Comparison of ENCODE assay signal across 31 mouse cellular contexts in genomic region chr1:78357415-78357814, GRCm38 (mm10). TPM values are rescaled to one million over a fixed set of nuclear protein-coding genes. Genes with fewer than 3 reads are reported as not detected.
DNase-seq lines count a peak whose midpoint lies in the region; ATAC-seq and TF ChIP-seq lines count a peak whose summit lies in the region.
"Had no signal": no experiment of that assay in that cellular context is flagged by ENCODE, and none has a peak within 500 bp of the region (broad histone marks: within the 10 kb centered on the region; RNA-seq: fewer than 3 reads in every experiment).

No protein-coding gene starts in this region.

- no peak for TF ChIP-seq RAD21 in CH12.LX (IDR thresholded peaks at IDR 0.05; ENCODE audit: low read depth, low read length)

- H3K9me3 ChIP-seq in heart, embryonic 13.5 days = no peaks in the 10 kb centered on the region
- H3K9me3 ChIP-seq in CH12.LX (replicated peaks; ENCODE audit: low read length) = no peaks in the 10 kb centered on the region
- H3K9me3 ChIP-seq: embryonic facial prominence, embryonic 10.5 days; embryonic facial prominence, embryonic 13.5 days; forebrain, embryonic 12.5 days; forebrain, embryonic 15.5 days; heart, embryonic 10.5 days; heart, embryonic 15.5 days; hindbrain, embryonic 10.5 days; hindbrain, embryonic 13.5 days had no signal

- in situ Hi-C loops in CH12.LX (cut with MboI; ENCODE audit: low pct_ligation_motif_present, low pct_unique_long_range_greater_than_20kb, low sequenced_read_pairs) = no loop called here

- peaks cover 21% of the 10 kb centered on the region for H3K4me1 ChIP-seq in heart, embryonic 13.5 days
- peaks cover 6% of the 10 kb centered on the region for H3K4me1 ChIP-seq in kidney, adult 2 months (ENCODE audit: control insufficient read depth, insufficient read depth, low read length)
- peaks cover 30 to 79% of the 10 kb centered on the region in 2 experiments; a peak in 3 of 4 replicates for H3K4me1 ChIP-seq in CH12.LX (ENCODE audit: control insufficient read depth in 1 of 2, insufficient read depth in 2 of 2)
- H3K4me1 ChIP-seq: forebrain, embryonic 12.5 days; forebrain, embryonic 15.5 days; hindbrain, embryonic 10.5 days; hindbrain, embryonic 13.5 days had no signal

- no peak overlapping the region for H3K9ac ChIP-seq in heart, embryonic 13.5 days
- H3K9ac ChIP-seq in CH12.LX (ENCODE audit: insufficient read depth, low read depth) = peak overlapping the region; percentile 41; the same call in 1 of the 2 replicates
- H3K9ac ChIP-seq: embryonic facial prominence, embryonic 13.5 days; forebrain, embryonic 12.5 days; forebrain, embryonic 15.5 days; heart, embryonic 15.5 days; hindbrain, embryonic 13.5 days had no signal

- no peaks in the 10 kb centered on the region for H3K27me3 ChIP-seq in heart, embryonic 13.5 days (replicated peaks)
- no peaks in the 10 kb centered on the region for H3K27me3 ChIP-seq in kidney, adult 2 months (replicated peaks; ENCODE audit: control insufficient read depth, insufficient read depth, low read length)
- no peaks in the 10 kb centered on the region for H3K27me3 ChIP-seq in CH12.LX (replicated peaks)
- H3K27me3 ChIP-seq: embryonic facial prominence, embryonic 13.5 days; forebrain, embryonic 15.5 days; heart, embryonic 15.5 days; hindbrain, embryonic 13.5 days had no signal

- WGBS in heart, embryonic 13.5 days = 68% methylated on average over 4 of the region's 4 CpGs
- 46% methylated on average over 4 of the region's 4 CpGs for WGBS in kidney, adult 2 months

- DNase-seq in heart, adult 9 months (ENCODE audit: low spot score in 2 of 2) = no peak
- no peak for DNase-seq in kidney, adult 2 months
- no peak for DNase-seq in kidney, postnatal 25 days
- no peak for DNase-seq in CH12.LX (ENCODE audit: extremely low read depth)
- no peak for DNase-seq in yolk sac, embryonic 10.5 days (ENCODE audit: low spot score)
- DNase-seq: adrenal gland, adult 8-10 months; adrenal gland, postnatal 25 days; cerebellum, adult 11-12 months; cerebellum, adult 8-10 months; cerebellum, postnatal 10 days; cerebellum, postnatal 36 days; embryo, embryonic 11 days; gastrocnemius, adult 2 months; gastrocnemius, postnatal 14 days; heart, adult 18-20 months; heart, postnatal 10 days; heart, postnatal 36 days had no signal

- H3K36me3 ChIP-seq in heart, embryonic 13.5 days = no peaks in the 10 kb centered on the region
- no peaks in the 10 kb centered on the region for H3K36me3 ChIP-seq in kidney, adult 2 months (ENCODE audit: control insufficient read depth, insufficient read depth, low read length)
- no peaks in the 10 kb centered on the region for H3K36me3 ChIP-seq in CH12.LX (replicated peaks in 1 of 2; ENCODE audit: control insufficient read depth in 1 of 2, insufficient read depth in 1 of 2, low read length in 1 of 2)
- H3K36me3 ChIP-seq: embryonic facial prominence, embryonic 10.5 days; embryonic facial prominence, embryonic 13.5 days; forebrain, embryonic 12.5 days; forebrain, embryonic 15.5 days; heart, embryonic 10.5 days; heart, embryonic 15.5 days; hindbrain, embryonic 10.5 days; hindbrain, embryonic 13.5 days had no signal

- no peak for TF ChIP-seq CTCF in kidney, adult 2 months (conservative IDR thresholded peaks at IDR 0.05; ENCODE audit: insufficient read depth, insufficient read length, low read depth, low read length)
- TF ChIP-seq CTCF in CH12.LX (conservative IDR thresholded peaks at IDR 0.05 in 1 of 2, IDR thresholded peaks at IDR 0.05 in 1 of 2; ENCODE audit: low read depth in 2 of 2, low read length in 2 of 2) = no peak

- H3K4me3 ChIP-seq in heart, embryonic 13.5 days = no peak overlapping the region
- no peak overlapping the region for H3K4me3 ChIP-seq in kidney, adult 2 months (ENCODE audit: insufficient read depth, low read depth, low read length)
- H3K4me3 ChIP-seq in CH12.LX (replicated peaks in 1 of 3; ENCODE audit: low read depth in 2 of 3, low read length in 2 of 3, poor library complexity in 1 of 3) = no peak overlapping the region
- H3K4me3 ChIP-seq: embryonic facial prominence, embryonic 10.5 days; embryonic facial prominence, embryonic 13.5 days; erythroblast, embryonic 14.5 days; forebrain, embryonic 12.5 days; forebrain, embryonic 15.5 days; gastrocnemius, adult 2 months; heart, embryonic 10.5 days; heart, embryonic 15.5 days; hindbrain, embryonic 10.5 days; hindbrain, embryonic 13.5 days had no signal

- ATAC-seq in heart, embryonic 13.5 days (ENCODE audit: extremely low read depth, insufficient number of reproducible peaks, low FRiP score, low TSS enrichment) = no peak
- ATAC-seq: activated CD4-positive, CD25-positive, alpha-beta regulatory T cell, adult 4 months; CD4-positive, CD25-positive, alpha-beta regulatory T cell, adult 4 months; forebrain, embryonic 15.5 days; hindbrain, embryonic 16.5 days had no signal

- dilution Hi-C loops in CH12.LX (cut with MboI; ENCODE audit: extremely low pct_ligation_motif_present, extremely low pct_unique_long_range_greater_than_20kb, low sequenced_read_pairs) = no loop called here

- TF ChIP-seq POLR2A in kidney, adult 2 months (IDR thresholded peaks at IDR 0.05; ENCODE audit: low read depth, low read length) = no peak
- no peak for TF ChIP-seq POLR2A in CH12.LX (IDR thresholded peaks at IDR 0.05; ENCODE audit: low read depth, low read length)

- H3K4me2 ChIP-seq in heart, embryonic 13.5 days = no peak overlapping the region
- peak overlapping the region; percentile 73; the same call in 1 of the 2 replicates for H3K4me2 ChIP-seq in CH12.LX (ENCODE audit: insufficient read depth, low read depth, poor library complexity, severe bottlenecking)
- H3K4me2 ChIP-seq: embryonic facial prominence, embryonic 13.5 days; forebrain, embryonic 12.5 days; forebrain, embryonic 15.5 days; heart, embryonic 15.5 days; hindbrain, embryonic 13.5 days had no signal

- H3K79me2 ChIP-seq in CH12.LX (replicated peaks; ENCODE audit: control insufficient read depth, extremely low read depth, insufficient read depth, poor library complexity, severe bottlenecking) = no peaks in the 10 kb centered on the region

- TF ChIP-seq EP300 in CH12.LX (IDR thresholded peaks at IDR 0.05; ENCODE audit: low read length) = no peak

- H3K27ac ChIP-seq in heart, embryonic 13.5 days (replicated peaks) = 0 out of 2 replicates have a peak overlapping the region, but pooled peaks have one; percentile 8
- peak overlapping the region; percentile 80; the same call in 1 of the 2 replicates for H3K27ac ChIP-seq in kidney, adult 2 months (ENCODE audit: insufficient read depth, low read depth, low read length)
- peak overlapping the region; percentile 54; the same call in 1 of the 2 replicates for H3K27ac ChIP-seq in CH12.LX (ENCODE audit: insufficient read depth, low read depth)
- H3K27ac ChIP-seq: embryonic facial prominence, embryonic 10.5 days; embryonic facial prominence, embryonic 13.5 days; forebrain, embryonic 12.5 days; forebrain, embryonic 15.5 days; gastrocnemius, adult 2 months; heart, embryonic 10.5 days; heart, embryonic 15.5 days; hindbrain, embryonic 10.5 days; hindbrain, embryonic 13.5 days had no signal

TF ChIP-seq in CH12.LX, 34 proteins besides CTCF, POLR2A, EP300 and RAD21:
- no peak for TF ChIP-seq UBTF (IDR thresholded peaks at IDR 0.05; ENCODE audit: low read depth, low read length)
- no peak for TF ChIP-seq MYC (IDR thresholded peaks at IDR 0.05; ENCODE audit: low read depth, low read length)
- no peak for TF ChIP-seq USF2 (conservative IDR thresholded peaks at IDR 0.05; ENCODE audit: low read depth, low read length)
- TF ChIP-seq HCFC1 (IDR thresholded peaks at IDR 0.05; ENCODE audit: low read depth, low read length) = no peak
- no peak for TF ChIP-seq MXI1 (IDR thresholded peaks at IDR 0.05; ENCODE audit: low read depth, low read length)
- TF ChIP-seq E2F4 (IDR thresholded peaks at IDR 0.05; ENCODE audit: insufficient replicate concordance, low read depth, low read length) = no peak
- no peak for TF ChIP-seq RCOR1 (conservative IDR thresholded peaks at IDR 0.05; ENCODE audit: low read depth, low read length)
- no peak for TF ChIP-seq TBP (conservative IDR thresholded peaks at IDR 0.05; ENCODE audit: low read depth, low read length)
- no peak for TF ChIP-seq IRF4 (IDR thresholded peaks at IDR 0.05; ENCODE audit: low read depth, low read length)

RNA-seq across cellular contexts. Expression of gene Sgpp2, which starts 47.3 kb away (rescaled TPM):
- 0.11 and 0.34 TPM in 2 replicates for polyA plus RNA-seq in heart, embryonic 13.5 days (2015; fragmentation: Nextera tagmentation; extraction: Ambion mirVana)
- polyA plus RNA-seq in kidney, adult 2 months (2012; rRNA removed) = 15.6 and 17.8 TPM in 2 replicates
- total RNA-seq in CH12.LX (2012; rRNA removed) (0.29 and 0.59 TPM in 2 replicates), CH12.LX (2014; rRNA removed) (0.12 and 0.16 TPM in 2 replicates)
- polyA plus RNA-seq in CH12.LX (2012; ENCODE audit: insufficient read length, low read depth) = 0.72 and 0.87 TPM in 2 replicates
- total RNA-seq: gastrocnemius, adult 2 months; gastrocnemius, postnatal 4 days; heart, postnatal 10 days had no signal
- polyA plus RNA-seq: erythroblast, embryonic 14.5 days had no signal

Comparison
In these comparisons a context has a peak if more than half of its experiments do, and no peak if none do; other contexts are left out.
1. H3K27ac ChIP-seq: peak in every context shown above with its lines; median percentile 80 in kidney, adult 2 months; 54 in CH12.LX; 8 in heart, embryonic 13.5 days.